Mouse (Mus musculus) liver, adult 2 months (tissue): ENCODE data around the gene Plekhm1. TPM values are rescaled to one million over a fixed set of nuclear protein-coding genes. Genes with fewer than 3 reads are reported as not detected.

Experiments
- DNase-seq: peaks from one replicate; pipeline ENCODE4 v3.0.0-alpha.2; 2011; ENCODE audit warnings: low read depth, low spot score; ENCODE audit errors: extremely low read depth
- H3K27ac ChIP-seq: fragments of 200-500 bp; replicated peaks from 2 replicates; pipeline ENCODE4 v1.5.1; 2012; ENCODE audit warnings: low read depth, mild to moderate bottlenecking, control low read depth, inconsistent platforms, low read length; ENCODE audit not compliant: insufficient read depth
- H3K27me3 ChIP-seq: fragments of 200-500 bp; 2 replicates; pipeline ENCODE4 v1.6.1; 2012; ENCODE audit warnings: mild to moderate bottlenecking, moderate library complexity, low read length, inconsistent platforms; ENCODE audit not compliant: control insufficient read depth, insufficient read depth
- H3K36me3 ChIP-seq: fragments of 200-500 bp; 2 replicates; pipeline ENCODE4 v1.6.1; 2012; ENCODE audit warnings: low read length, inconsistent platforms; ENCODE audit not compliant: control insufficient read depth, insufficient read depth
- H3K4me1 ChIP-seq: fragments of 200-500 bp; 2 replicates; pipeline ENCODE4 v1.6.1; 2011; ENCODE audit warnings: low read length; ENCODE audit not compliant: control insufficient read depth, insufficient read depth
- H3K4me3 ChIP-seq: fragments of 200-500 bp; 2 replicates; pipeline ENCODE4 v1.5.1; 2011; ENCODE audit warnings: low read depth, mild to moderate bottlenecking, control low read depth, low read length, moderate library complexity; ENCODE audit not compliant: insufficient read depth
- H3K79me2 ChIP-seq: fragments of 200-500 bp; 2 replicates; pipeline ENCODE4 v1.6.1; 2012; ENCODE audit warnings: inconsistent platforms, mild to moderate bottlenecking, low read length, moderate library complexity; ENCODE audit not compliant: control insufficient read depth, insufficient read depth
- H3K9ac ChIP-seq: fragments of 200-500 bp; 2 replicates; pipeline ENCODE4 v1.6.1; 2012; ENCODE audit warnings: low read depth, mild to moderate bottlenecking, control low read depth, inconsistent platforms, low read length
- CTCF ChIP-seq: fragments of 200-500 bp; IDR thresholded peaks from 2 replicates; pipeline ENCODE4 v1.5.1; 2011; ENCODE audit warnings: low read depth, low read length, control low read depth
- POLR2A ChIP-seq: fragments of 200-500 bp; IDR thresholded peaks from 2 replicates; pipeline ENCODE4 v1.6.1; 2011; ENCODE audit warnings: low read length, control low read depth; ENCODE audit not compliant: insufficient read depth; ENCODE audit errors: extremely low read depth
- WGBS: fragments of 180-500 bp; shearing (Covaris S2); methylation state at CpG from one replicate; pipeline ENCODE4 v1.1.7; 2018; 5-methylcytosine and 5-hydroxymethylcytosine counted together
- polyA plus RNA-seq: library from polyadenylated mRNA; depleted of rRNA; stranded (reverse); fragments of >200 nt; gene quantifications from 2 replicates; pipeline ENCODE4 v1.2.3, GENCODE M21; 2012
- total RNA-seq: library from RNA; depleted of rRNA; stranded (reverse); fragments of >200 nt; gene quantifications from 2 replicates; pipeline ENCODE4 v1.2.3, GENCODE M21; 2014

Gene Plekhm1
- total and polyA plus RNA-seq, 2 experiments = 3.5 to 9.8 TPM

GRCm38 (mm10) chr11:103387870-103388526 is 24.5 kb downstream of the Plekhm1 start:
- WGBS = 85% methylated on average over 7 of the region's 7 CpGs
- TF ChIP-seq POLR2A = no peak
- TF ChIP-seq CTCF = no peak
- H3K36me3 ChIP-seq = peaks cover 19% of the 10 kb centered on the region
- H3K27me3 ChIP-seq = no peaks in the 10 kb centered on the region
- no peaks in the 10 kb centered on the region; the same call in 1 of the 2 replicates for H3K4me1 ChIP-seq
- no peak for DNase-seq
- H3K4me3 ChIP-seq = no peak overlapping the region
- H3K79me2 ChIP-seq = no peaks in the 10 kb centered on the region; the same call in 1 of the 2 replicates
- no peak overlapping the region for H3K27ac ChIP-seq
- no peak overlapping the region for H3K9ac ChIP-seq

GRCm38 (mm10) chr11:103386827-103387226 is 25.7 kb downstream of the Plekhm1 start:
- no peaks in the 10 kb centered on the region for H3K27me3 ChIP-seq
- peaks cover 18% of the 10 kb centered on the region for H3K36me3 ChIP-seq
- 93% methylated on average over 9 of the region's 9 CpGs for WGBS
- no peak overlapping the region for H3K9ac ChIP-seq
- no peaks in the 10 kb centered on the region for H3K79me2 ChIP-seq
- H3K4me3 ChIP-seq = no peak overlapping the region
- no peak for TF ChIP-seq CTCF
- no peak for TF ChIP-seq POLR2A
- DNase-seq = no peak
- no peak overlapping the region for H3K27ac ChIP-seq
- no peaks in the 10 kb centered on the region; the same call in 1 of the 2 replicates for H3K4me1 ChIP-seq

DNA sequence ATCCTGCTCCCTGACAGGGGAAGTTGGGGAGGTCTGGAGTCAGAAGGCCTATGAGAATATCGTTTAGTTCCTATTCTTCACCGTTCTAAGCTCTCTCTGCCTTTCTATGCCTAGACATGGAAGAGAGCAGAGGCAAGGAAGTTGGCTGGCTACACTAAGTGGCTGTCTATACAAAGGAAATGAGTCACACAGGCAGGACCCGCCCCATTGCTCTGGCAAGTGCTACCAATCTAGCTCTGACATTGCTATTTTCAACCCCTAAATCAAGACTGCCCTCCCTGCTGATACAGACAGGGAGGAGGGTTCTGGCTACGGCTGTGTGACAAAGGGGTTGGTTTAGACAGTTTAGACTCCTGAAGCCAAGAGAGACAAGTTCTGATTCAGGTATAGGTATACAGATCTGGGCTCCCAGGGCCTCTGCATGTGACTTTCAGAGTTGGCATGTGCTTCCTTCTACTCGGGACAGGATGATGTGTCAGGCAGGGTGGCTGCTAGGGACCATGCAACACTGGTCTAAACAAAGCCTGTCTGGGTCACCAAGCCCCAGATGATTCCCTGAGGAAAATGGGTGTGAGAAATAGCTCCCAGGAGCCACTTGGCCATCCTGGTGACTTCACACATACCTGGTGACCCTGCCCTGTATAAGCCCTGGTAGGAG is 30.4 kb downstream of the Plekhm1 start:
- no peak overlapping the region for H3K4me3 ChIP-seq
- no peaks in the 10 kb centered on the region for H3K79me2 ChIP-seq
- DNase-seq = peak; percentile 47
- TF ChIP-seq POLR2A = no peak
- no peak for TF ChIP-seq CTCF
- 69% methylated on average over 5 of the region's 5 CpGs for WGBS
- peaks cover 27% of the 10 kb centered on the region for H3K36me3 ChIP-seq
- H3K9ac ChIP-seq = no peak overlapping the region
- no peaks in the 10 kb centered on the region; the same call in 1 of the 2 replicates for H3K4me1 ChIP-seq
- 0 out of 2 replicates have a peak overlapping the region, but pooled peaks have one; percentile 21 for H3K27ac ChIP-seq
- H3K27me3 ChIP-seq = no peaks in the 10 kb centered on the region

DNA sequence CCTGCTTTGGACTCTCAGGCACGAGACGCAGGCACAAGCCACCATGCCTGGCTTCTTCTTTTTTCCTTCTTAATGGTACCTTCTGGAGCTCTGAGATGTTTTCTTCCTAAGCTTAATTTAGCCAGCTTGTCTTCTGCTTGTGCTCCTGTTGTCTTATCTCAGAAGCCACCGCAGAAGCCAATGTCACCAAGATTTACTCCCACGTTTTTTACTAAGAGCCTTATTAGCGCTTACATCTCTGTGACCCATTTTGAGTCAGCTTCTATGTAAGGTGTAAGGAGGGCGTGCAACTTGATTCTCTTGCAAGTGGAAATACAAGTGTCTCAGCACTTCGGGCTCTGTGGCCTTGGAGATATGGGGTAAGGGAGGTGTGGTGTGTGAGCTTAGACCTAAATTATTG is 31.0 kb downstream of the Plekhm1 start:
- H3K36me3 ChIP-seq = peaks cover 21% of the 10 kb centered on the region
- no peaks in the 10 kb centered on the region for H3K79me2 ChIP-seq
- WGBS = 81% methylated on average over 7 of the region's 7 CpGs
- H3K27me3 ChIP-seq = no peaks in the 10 kb centered on the region
- H3K27ac ChIP-seq = peak overlapping the region; percentile 21; the same call in 1 of the 2 replicates
- H3K9ac ChIP-seq = no peak overlapping the region
- no peak for DNase-seq
- H3K4me3 ChIP-seq = no peak overlapping the region
- TF ChIP-seq CTCF (no peak), POLR2A (no peak)
- no peaks in the 10 kb centered on the region; the same call in 1 of the 2 replicates for H3K4me1 ChIP-seq

GRCm38 (mm10) chr11:103380460-103380859 is 32.0 kb downstream of the Plekhm1 start:
- H3K36me3 ChIP-seq = peaks cover 22% of the 10 kb centered on the region
- no peak overlapping the region for H3K9ac ChIP-seq
- 95% methylated on average over 5 of the region's 5 CpGs for WGBS
- TF ChIP-seq POLR2A (no peak), CTCF (no peak)
- H3K27ac ChIP-seq = no peak overlapping the region
- no peaks in the 10 kb centered on the region for H3K27me3 ChIP-seq
- no peak overlapping the region for H3K4me3 ChIP-seq
- H3K4me1 ChIP-seq = no peaks in the 10 kb centered on the region; the same call in 1 of the 2 replicates
- DNase-seq = no peak
- no peaks in the 10 kb centered on the region for H3K79me2 ChIP-seq
